Mouse (Mus musculus) urinary bladder, postnatal 36 days (tissue): ENCODE data around the gene Rad23a.

Experiments
- DNase-seq, 2 experiments: peaks; one replicate each; pipeline ENCODE4 v3.0.0; 2022; ENCODE audit warnings: low spot score in 2 of 2, mixed read lengths in 1 of 2

Rad23a gene

GRCm38 (mm10) chr8:84840248-84840999, at the start of gene Rad23a:
Rad23a (minus strand) TSS chr8:84840665.
- peak; percentile 75 to 89 for DNase-seq

- DNase-seq = no peak
Measured at GRCm38 (mm10) chr8:84889141-84889540, 48.7 kb upstream of the Rad23a start.

DNA sequence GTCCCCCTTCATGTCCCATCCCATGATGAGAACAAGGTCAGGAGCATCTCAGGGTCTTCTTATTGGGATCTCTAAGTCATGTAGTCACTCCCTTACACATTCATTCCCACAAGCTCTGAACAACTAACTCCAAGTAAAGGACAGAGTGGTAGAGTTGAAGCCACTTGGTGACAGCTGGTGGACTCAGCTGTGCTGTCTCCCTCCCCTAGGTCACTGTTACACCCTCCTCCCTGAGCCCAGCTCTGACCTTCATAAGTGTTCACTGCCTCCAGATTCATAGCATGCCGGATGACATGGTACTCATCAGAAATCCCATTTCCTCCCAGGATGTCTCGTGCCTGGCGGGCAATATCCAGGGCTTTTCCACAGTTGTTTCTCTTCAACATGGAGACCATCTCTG, 47.8 kb upstream of the Rad23a start:
- DNase-seq = no peak

DNA sequence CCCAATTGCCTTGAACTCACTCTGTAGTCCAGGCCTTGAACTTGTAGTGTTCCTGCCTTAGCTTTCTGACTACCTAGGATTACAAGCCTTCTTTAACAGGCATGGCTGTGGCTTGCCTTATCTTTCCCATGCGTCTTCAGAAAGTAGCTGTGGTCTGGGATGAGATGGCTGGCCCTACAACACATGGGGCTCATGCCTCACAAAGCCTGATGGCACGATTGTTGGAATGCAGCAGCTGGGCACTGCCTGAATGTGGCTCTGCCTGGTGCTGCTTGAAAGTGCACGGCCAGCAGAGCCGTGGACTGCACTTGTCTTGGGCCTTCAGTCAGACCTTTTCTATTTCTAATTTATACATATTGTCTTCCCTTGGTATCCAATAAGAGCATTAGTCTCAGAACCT, 44.3 kb upstream of the Rad23a start:
- no peak for DNase-seq

DNA sequence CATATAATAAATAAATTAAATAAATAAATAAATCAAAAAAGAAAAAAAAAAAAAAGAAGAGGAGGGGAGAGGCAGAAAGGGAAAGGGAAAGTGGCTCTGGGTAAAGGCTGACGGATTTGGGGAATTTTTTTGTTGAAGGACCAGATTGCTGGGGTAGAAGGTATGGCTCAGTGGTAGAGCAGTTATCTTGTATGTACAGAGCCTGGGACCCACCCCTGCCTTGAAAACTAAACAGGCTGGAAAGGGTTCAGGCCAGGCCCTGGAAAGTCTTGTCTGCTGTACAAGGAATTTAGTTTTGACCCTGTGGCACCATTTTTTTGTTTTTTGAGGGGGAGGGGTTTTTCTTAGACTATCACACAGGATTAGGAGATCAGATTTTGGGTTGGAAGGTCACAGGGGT, 38.5 kb upstream of the Rad23a start:
- no peak for DNase-seq

- no peak for DNase-seq
Measured at GRCm38 (mm10) chr8:84877297-84878035, 37.0 kb upstream of the Rad23a start.

DNA sequence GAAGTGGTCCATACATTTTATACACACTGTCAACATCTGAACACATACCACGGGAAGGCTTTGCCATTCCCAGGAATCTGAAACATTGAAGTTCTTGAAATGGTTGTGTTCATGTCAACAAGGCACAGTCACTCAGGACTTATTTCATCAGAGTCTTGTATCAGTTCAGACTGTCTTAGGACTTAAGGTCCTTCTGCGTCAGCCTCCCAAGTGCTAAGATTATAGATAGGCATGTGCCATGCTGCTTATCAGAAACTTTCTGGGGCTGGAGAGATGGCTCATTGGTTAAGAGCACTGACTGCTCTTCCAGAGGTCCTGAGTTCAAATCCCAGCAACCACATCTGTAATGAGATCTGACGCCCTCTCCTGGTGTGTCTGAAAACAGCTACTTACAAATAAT, 33.9 kb upstream of the Rad23a start:
- DNase-seq = no peak

- no peak for DNase-seq
Measured at GRCm38 (mm10) chr8:84873016-84873415, 32.6 kb upstream of the Rad23a start.

GRCm38 (mm10) chr8:84872309-84872965, 32.0 kb upstream of the Rad23a start:
- DNase-seq = peak; percentile 8 to 29

DNA sequence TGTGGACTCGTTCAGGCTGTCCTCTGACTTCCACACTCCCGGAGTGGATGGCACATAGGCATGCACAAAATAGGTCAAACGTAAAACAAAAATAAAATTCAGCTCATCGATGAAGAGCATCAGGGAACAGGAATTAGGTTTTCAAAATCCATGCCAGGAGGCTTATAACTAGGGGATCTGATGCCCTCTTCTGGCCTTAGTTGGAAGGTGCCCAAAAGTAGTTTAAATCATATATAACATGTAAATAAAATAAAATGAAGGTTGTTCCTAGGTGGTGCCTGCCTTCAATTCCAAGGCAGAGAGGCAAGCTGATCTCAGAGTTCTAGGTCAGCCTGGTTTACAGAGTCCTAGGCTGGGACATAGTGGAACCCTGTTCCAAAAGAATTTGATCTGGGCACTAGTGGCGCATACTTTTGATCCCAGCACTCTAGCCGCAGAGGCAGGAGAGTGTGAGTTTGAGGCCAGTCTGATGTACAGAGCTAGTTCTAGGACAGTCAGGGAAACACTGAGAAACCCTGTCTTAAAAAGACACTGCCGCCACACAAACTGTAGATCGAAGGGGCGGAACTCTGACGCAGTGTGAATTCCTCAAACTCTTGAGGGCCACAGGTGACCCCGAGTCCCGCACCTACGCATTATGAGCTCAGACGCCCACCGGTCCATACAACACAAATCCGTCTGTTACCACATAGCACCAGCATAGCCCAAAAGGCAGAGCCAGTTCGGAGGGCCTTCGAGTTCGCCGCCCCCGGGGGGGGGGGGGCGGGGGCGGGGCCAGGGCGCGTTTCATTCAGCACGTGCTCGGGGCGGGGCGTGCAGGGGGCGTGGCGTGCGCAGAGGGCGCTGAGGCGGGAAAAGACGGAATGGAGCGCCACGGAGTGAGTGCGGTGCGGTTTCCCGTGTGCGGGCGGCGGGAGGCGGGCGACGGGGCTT, 31.2 kb upstream of the Rad23a start, which contains the start of gene Syce2:
Syce2 (plus strand) TSS at position 736 of the 933 bp plus-strand sequence.
- DNase-seq = peak; percentile 66 to 80

- DNase-seq = peak; percentile 89 to 94
Measured at GRCm38 (mm10) chr8:84856864-84857441, 16.5 kb upstream of the Rad23a start, which contains the start of gene Farsa. Farsa (plus strand) TSS chr8:84856989.

GRCm38 (mm10) chr8:84856434-84856833, 16.0 kb upstream of the Rad23a start:
- no peak for DNase-seq

DNA sequence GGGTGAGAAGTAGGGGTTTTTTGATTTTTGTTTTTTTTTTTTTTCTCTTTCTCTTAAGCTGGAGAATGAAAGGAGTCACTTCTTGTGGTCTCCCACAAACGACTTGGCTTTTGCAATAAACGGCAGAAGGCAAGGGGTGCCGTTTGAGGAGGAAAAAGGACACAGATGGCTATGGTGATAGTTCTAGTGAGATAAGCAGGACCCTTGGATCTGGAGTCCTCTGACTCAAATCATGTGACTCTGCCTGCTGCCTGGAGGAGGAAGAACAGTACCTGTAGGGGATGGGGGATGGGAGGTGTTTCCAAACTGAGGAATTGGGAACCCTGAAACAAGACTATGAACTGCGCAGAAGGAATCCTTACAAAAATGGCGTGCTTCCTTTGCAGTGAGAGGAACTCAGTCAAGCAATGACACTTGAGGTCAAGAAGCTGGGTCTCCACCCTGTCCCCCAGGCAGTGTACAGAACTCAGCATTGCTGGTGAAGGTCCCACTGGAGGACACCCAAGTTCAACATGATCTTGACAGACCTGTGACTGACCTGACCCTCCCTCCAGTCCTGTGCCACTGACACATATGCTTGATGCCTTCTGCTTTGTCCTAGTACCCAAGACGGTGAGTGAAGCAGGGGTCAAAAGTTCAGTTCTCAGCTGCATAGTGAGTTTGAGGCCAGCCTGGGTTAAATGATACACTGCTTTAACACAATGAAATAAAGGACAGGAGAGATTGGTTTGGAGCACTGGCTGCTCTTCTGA, 7.4 kb upstream of the Rad23a start:
- DNase-seq = no peak

- peak; percentile 97 to 99 for DNase-seq
Measured at GRCm38 (mm10) chr8:84846722-84847572, 6.5 kb upstream of the Rad23a start, which contains the start of gene Calr. Calr (minus strand) TSS chr8:84846934.

DNA sequence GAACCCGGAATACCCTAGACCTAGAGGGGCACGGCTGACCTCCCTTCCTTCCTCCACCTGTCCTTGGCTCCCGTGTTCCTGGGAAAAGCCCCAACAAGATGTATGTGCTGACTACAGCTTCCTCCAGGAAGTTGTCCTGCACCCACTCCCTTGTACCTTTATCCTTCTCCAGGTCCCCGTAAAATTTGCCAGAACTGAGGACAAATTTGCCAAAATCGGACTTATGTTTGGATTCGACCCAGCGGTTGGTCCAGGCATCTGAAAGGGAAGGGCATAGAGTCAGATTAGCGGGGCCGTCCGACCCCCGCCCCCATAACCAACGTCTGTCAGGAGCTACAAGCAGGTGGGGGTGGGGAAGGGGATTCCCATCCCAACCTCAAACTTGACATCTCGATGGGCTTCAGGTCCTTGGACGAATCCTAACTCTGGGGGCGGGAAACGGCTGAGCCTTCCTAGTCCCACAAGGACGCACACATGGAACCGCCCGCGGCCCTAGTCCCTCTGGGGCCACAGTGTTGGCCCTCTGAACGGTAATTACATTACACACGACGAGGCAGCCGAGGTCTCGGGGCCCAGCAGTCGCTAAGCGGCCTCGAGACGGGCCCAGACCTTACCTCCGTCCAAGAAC, 5.7 kb upstream of the Rad23a start:
- no peak for DNase-seq

DNA sequence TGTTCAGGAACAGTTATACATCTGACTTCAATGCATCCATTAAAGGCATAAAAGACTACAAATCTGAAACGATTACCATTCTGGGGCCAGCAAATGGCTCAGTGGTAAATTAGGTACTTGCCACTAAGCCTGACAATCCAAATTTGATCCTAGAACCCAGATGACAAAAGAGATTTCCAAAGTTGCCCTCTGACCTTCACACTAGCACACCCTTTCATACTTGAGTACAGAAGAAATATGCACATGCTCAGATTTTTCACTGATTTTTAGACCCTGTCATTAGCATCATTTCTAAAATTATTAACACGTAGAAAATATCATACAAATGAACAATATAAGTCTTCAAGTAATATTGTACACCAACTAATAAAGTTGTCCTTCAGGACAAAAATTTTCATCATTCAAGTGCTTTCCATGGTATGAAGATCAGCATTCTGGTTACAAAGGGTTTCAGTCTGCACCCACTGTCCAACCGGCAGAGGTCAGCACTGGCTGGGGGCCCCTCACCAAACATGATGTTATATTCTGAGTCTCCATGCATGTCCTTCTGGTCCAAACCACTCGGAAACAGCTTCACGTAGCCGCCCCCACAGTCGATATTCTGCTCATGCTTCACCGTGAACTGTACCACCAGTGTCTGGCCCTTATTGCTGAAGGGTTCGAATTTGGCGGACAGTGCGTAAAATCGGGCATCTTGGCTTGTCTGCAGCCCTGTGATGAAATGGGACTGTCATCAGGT, 5.1 kb upstream of the Rad23a start:
- peak in 1 of 2 experiments; percentile 33 for DNase-seq

DNA sequence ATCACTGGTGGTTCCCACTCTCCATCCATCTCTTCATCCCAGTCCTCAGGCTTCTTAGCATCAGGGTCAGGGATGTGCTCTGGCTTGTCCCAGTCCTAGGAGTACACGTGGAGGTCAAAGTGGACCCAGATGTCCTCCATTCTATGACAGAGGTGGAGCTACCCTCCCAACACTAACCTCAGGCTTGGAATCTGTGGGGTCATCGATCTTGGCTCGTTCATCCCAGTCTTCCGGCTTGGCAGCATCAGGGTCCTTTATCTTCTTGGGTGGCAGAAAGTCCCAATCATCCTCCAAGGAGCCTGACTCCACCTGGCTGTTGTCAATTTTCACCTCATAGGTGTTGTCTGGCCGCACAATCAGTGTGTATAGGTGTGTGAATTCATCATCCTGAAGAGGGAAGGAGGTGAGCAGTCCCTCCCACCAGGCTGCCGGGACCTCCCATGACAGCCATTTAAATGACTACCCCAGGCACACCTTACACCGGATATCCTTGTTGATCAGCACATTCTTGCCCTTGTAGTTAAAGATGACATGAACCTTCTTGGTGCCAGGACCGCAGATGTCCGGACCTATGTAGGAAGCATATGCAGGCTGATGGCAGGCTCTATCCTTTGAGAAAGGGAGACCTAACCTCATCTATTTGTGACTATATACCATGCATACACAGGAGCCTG, 4.1 kb upstream of the Rad23a start:
- no peak for DNase-seq
